Mouse (Mus musculus) liver (tissue): ENCODE data around the gene Actr1b.
"Not testable (repeated sequence)": the region's sequence is repeated elsewhere in the genome, so short reads cannot be mapped to it uniquely, and the experiment has no call there.

ENCODE experiments used
- DNase-seq: peaks from one replicate; pipeline ENCODE4 v3.0.0-alpha.2; 2020; ENCODE audit warnings: mixed read lengths

Gene Actr1b

DNA sequence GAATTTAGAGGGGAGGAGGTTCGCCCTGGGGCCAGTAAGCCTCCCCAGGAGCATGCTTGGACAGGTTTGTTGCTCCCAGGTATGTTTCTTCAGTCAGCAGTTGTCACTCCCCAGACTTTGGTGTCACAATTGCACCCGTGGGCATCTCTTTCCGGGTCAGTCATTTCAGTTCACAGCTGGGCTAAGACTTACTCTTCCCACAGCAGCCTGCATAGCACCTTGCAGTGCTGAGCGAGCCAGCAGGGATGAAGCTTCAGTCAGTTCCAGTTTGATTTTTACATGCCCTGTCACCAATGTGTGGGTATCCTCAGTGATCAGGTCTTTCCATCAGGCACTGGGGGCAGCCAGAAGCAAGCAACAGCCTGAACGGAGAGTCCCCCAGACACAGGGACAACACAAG lies 17.2 kb downstream of the Actr1b start:
- no peak for DNase-seq

DNA sequence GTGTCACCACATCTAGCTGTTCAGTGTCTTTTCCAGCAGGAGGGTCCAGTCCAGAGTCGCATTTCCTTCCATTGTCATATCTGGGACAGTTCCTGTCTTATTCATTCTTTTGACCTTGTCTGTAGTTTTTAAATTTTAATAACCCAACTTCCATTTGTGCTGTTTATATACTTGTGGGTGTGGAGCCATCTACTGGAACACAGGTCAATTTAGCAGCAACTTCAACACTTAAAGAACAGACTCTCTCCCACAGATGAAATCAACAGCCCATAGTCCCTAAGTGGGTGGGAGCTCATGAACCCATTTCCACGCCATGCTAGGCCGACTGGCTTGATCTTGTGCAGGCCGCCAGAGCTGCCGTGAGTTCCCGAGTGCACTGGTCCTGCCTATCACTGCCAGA lies 17.8 kb downstream of the Actr1b start:
- DNase-seq = no peak

DNA sequence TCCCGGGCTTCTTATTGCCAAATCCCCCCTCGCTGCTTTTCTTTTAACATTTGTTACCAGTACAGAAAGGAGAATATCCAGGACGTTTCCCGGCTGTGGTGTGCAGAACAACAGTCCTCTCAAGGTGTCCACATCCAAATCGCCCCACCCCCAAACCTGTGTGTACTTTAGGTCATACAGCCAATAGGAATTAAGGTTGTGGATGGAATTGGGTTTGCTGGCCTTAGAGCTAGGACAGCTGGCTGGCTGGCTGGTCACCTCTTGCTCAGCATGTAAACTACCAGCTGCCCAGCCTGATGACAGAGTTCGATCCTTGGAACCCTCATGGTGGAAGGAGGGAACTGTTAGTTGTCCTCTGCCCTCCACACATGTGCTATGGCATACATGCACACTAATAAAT lies 19.4 kb downstream of the Actr1b start:
- no peak for DNase-seq

GRCm38 (mm10) chr1:36691271-36692155 lies 22.7 kb downstream of the Actr1b start, which contains the start of gene Cox5b:
TSS of gene Cox5b (plus strand) at chr1:36691449.
- DNase-seq = peak; percentile 99

DNA sequence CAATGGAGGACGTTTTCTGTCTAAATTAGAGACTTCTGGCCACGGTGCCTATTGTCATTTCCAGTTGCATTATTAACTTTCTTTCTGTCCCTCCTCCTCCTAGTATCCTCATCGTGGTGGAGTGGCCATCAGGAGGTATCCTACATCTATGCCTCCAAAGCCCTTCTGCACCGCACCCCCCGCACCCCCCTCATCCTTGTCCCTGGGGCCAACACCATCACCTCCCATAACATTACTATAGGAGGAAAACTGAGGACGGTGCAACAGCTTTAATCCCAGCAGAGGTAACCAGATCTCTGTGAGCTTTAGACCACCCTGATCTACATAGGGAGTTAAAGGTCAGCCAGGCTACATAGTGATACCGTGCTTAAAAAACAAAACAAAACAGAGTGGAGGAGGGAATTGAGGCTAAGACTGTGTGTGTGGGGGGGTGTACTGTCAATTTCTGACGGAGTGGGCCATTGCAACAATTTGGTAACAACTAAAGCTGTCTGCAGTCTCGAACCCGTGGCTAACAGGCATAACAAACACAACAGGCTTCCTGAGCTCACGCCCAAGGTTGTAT lies 23.5 kb downstream of the Actr1b start:
- DNase-seq = no peak

- DNase-seq = peak; percentile 77
Observed at GRCm38 (mm10) chr1:36683810-36684467, 30.3 kb downstream of the Actr1b start.

DNA sequence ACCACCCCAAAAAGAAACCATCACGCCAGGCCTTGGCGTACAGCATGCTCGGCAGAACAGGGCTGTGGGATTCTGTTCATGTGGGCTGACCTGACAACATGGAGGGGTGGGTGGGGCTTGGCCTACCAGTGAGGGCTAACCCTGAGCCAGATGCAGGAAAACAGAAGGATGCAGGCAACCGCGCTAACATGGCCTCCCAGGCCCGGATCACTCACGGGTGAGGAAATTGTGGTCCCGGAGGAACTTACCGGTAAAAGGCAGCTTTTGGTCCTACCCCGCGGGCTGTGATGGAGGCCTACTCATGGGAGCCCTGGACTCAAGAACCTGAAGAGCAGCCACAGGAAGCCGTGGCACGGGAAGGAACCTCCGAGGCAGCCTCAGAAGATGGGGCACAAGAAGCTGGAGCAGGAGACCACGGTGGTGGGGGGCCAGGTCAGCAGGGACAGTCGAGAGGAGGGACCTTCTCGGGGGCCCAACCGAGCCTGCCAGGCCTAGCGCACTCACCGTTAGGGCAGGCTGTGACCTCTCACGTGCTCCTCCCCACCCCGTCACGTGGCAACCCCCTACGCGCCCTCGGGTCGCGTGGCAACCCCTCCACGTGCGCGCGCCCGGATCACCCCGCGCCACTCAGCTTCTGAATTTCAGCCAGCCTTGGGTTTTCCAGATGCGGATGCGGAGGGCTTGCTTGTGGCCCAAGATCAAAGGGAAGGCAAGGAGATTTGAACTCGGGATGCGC lies 31.4 kb downstream of the Actr1b start, which contains the start of gene Fam178b:
Fam178b (minus strand) TSS at position 564 of the 736 bp plus-strand sequence.
- DNase-seq = no peak

DNA sequence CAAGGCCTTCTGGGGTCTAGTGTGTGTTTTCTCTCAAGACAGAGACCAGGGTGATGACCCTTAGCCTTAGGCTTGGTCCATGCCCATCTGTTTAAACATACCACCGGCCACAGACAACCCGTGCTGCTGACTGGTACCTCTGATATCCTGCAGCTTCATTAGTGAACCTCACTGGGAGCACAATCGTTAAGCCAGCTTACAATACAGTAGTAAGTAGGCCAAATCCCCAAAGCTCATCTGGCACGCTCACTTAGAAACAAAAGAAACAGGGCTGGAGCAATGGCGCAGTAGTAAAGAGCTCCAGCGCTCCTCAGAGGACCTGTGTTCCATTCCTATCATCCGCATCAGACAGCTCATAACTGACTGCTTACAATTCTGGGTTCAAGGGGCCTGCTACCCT lies 33.3 kb downstream of the Actr1b start:
- DNase-seq = no peak

DNA sequence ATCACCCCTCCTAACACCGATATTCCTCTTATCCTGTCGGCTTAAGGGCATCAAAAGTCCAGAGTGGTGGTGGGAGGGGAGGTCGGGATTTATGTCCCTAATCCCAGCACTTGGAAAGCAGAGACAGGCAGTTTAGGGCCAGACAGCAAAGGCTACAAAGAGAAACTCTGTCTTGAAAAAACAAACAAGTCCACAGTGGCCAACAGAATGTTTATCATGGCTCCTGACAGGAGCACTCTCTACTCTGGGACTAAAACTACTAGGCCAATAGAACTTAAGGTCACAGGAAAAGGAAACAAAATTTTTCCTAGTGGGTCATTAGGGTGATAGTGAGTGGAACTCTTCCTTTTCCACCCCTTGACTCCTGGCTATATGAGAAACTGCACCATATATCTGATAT lies 39.3 kb downstream of the Actr1b start:
- DNase-seq = no peak

GRCm38 (mm10) chr1:36672648-36673350 lies 41.4 kb downstream of the Actr1b start:
- DNase-seq = no peak

DNA sequence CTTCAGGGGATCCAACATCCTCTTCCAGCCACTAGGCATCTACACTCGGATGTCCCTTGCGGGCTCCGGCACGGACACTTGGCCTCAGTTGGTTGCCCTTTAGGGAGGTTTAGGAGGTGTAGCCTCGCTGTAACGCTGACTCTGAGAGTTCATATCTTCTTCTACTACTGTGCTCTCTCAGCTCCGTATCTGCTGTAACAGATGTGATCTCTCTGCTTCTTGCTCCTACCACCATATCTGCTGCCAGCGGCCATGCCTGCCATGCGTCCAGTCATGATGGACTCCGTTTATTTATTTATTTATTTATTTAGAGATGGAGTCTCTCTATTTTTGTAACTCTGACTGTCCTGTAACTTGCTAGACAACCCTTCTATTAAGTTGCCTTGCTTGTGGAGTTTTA lies 43.0 kb downstream of the Actr1b start:
- DNase-seq = peak; percentile 58

DNA sequence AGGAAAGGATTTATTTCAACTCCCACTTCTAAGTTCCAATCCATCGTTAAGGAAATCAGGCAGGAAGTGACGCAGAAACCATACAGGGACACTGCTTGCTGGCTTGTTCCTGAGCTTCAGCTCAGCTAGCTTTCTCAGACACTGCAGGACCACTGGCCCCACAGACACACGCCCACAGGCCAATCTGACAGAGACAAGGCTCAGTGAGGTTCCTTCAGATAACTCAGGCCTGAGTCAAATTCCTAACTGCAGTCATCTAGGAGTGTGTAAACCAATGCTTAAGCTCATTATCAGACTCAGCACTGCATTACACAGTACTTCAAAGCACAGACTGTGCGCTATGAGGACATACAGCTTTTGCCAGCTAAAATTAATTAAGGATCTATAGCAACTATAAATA lies 44.0 kb downstream of the Actr1b start:
- DNase-seq = peak; percentile 64

- DNase-seq = not testable (repeated sequence)
Observed at GRCm38 (mm10) chr1:36668007-36668406, 46.2 kb downstream of the Actr1b start.

- no peak for DNase-seq
Observed at GRCm38 (mm10) chr1:36665934-36666333, 48.3 kb downstream of the Actr1b start.

GRCm38 (mm10) chr1:36665165-36665723 lies 49.0 kb downstream of the Actr1b start:
- no peak for DNase-seq

DNA sequence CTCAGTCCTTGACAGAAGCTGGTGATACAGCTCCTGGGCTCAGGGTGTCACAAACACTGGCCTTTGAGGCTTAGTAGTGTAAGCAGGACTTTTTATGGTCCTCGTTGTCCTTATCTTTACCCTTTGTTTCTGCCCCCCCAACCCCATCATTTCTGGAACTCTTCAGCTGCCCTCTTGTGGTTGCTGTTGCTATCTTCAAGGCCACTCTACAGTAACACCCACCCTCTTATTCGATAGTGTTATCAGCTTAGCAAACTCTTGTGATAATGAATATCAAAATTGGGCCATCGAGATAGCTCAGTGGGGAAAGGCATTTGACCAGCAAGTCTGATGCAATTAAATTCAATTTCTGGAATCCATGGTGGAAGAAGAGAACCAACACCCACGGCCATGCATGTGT lies 49.8 kb downstream of the Actr1b start:
- no peak for DNase-seq

DNA sequence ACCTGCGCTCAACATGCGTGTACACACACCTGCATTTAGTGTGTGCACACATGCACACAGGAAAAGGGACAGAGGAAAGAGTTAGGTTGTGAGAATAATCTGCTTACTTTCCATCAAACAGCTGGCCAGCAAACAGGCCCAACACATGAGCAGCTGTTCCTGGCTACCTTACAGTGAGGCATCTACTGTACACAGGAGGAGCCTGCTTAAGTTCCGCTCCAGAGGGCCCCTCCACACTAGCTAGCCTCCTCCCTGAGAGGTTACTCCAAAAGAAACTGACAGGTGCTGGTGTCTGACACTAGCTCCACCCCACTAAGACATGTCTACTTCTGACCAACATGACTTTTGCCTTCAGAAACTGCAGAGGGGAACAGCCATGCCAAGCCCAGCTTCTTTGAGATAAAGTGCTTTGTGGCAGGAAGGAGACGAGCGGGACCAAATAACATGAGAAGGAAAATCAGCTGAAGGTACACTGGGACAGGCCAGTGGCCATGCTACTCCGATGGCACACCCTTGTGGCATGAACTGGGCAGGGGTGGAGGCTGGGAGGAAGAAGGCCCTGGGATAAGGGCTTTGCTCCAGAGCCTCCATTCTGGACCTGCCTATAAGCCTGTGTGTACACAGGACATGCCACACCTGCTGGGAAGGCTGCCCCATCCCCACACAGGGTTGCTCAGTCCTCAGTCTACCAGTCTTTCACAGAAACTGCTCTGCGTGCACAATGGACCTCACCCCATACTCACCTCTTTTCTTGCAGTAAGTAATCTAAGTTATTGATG lies 55.4 kb downstream of the Actr1b start:
- DNase-seq = no peak

GRCm38 (mm10) chr1:36657658-36658415 lies 56.4 kb downstream of the Actr1b start:
- DNase-seq = peak; percentile 46

DNA sequence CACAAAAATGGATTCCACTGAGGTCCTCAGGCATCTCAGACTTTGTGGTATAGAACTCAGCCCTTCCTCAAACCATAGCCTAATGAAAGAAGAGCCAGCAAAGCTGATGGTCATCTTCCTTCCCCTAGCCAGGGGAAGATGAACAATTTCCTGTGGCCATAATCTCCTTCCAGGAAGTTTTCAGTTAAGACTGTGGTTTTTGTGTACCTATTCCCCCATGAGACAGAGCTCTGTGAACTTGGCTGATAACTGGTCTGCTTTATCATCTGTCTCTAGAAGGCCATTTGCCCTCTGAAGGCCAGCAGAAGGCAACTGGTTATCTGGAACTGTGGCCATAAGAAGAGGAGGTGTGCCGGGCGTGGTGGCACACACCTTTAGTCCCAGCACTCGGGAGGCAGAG lies 58.0 kb downstream of the Actr1b start:
- DNase-seq = no peak

- no peak for DNase-seq
Observed at GRCm38 (mm10) chr1:36655039-36655438, 59.2 kb downstream of the Actr1b start.
